Mouse (Mus musculus): ENCODE data around the gene Swap70. TPM values are rescaled to one million over a fixed set of nuclear protein-coding genes. Genes with fewer than 3 reads are reported as not detected.

The Swap70 gene
- polyA plus RNA-seq, 2 experiments, result 5.5 to 7.9 TPM

DNA sequence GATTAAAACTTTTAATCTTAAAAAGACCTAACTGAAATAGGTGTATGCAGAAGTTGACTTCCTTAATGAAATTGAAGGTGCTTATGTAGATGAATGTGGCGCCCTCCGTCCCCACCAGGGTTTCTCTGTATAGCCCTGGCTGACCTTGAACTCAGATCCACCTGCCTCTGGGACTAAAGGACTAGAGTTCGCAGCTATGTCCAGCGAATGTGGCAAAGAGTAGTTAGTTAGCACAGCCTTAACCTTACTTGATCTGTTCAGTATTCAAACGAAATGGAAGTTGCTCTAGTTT, 20.7 kb downstream of the Swap70 start:
- no peaks in the 10 kb centered on the region for H3K36me3 ChIP-seq (replicated peaks; ENCODE audit: control insufficient read depth, insufficient read depth, low read depth)
- no peak overlapping the region for H3K4me3 ChIP-seq (ENCODE audit: insufficient read depth in 1 of 2, low read depth in 2 of 2, low read length in 2 of 2)
- no peak for ATAC-seq (ENCODE audit: insufficient read depth)
- H3K9me3 ChIP-seq (ENCODE audit: control insufficient read depth, low read length), result no peaks in the 10 kb centered on the region
- WGBS (ENCODE audit: insufficient replicate concordance), result 77% methylated on average over 5 of the region's 5 CpGs
- no peak overlapping the region for H3K27ac ChIP-seq
- DNase-seq (ENCODE audit: low read depth in 3 of 3, low spot score in 3 of 3), result no peak
- no peak for TF ChIP-seq CTCF (IDR thresholded peaks at IDR 0.05; ENCODE audit: low read depth)
- TF ChIP-seq EP300 (IDR thresholded peaks at IDR 0.05; ENCODE audit: low read depth), result no peak
- H3K27me3 ChIP-seq (ENCODE audit: control insufficient read depth, insufficient read depth, low read length), result no peaks in the 10 kb centered on the region
- no peak overlapping the region for H3K9ac ChIP-seq (replicated peaks)
- H3K4me1 ChIP-seq (replicated peaks; ENCODE audit: control insufficient read depth in 2 of 2, insufficient read depth in 2 of 2, low read length in 1 of 2), result 0 out of 4 replicates have a peak, but pooled peaks cover 0 to 2% of the 10 kb centered on the region in 2 experiments
- no peak overlapping the region for H3K4me2 ChIP-seq (ENCODE audit: low read depth)

DNA sequence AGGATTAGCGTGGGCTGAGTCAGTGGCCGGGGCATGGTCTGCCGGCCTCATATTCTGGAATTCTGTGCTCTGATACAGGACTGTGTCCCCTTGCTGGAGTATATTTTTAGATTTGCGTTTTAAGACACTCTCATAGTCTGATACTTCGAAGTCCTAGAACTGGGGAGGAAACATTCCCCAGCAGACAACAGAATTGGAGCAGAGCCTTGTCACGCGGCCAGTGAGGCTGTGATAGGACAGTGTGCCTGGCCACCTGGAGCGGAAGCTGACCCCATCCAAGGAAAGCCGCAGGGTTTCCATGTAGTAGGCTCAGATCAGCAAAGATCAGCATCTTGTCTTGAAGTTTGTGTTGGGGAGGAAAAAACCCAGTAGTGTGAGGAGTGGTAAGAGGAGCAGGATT, 23.6 kb downstream of the Swap70 start:
- Histone ChIP-seq H3K9ac (replicated peaks) (no peak overlapping the region), H3K36me3 (replicated peaks; ENCODE audit: control insufficient read depth, insufficient read depth, low read depth) (no peaks in the 10 kb centered on the region), H3K27ac (no peak overlapping the region), H3K4me2 (ENCODE audit: low read depth) (no peak overlapping the region), H3K4me3 (ENCODE audit: insufficient read depth in 1 of 2, low read depth in 2 of 2, low read length in 2 of 2) (no peak overlapping the region), H3K27me3 (ENCODE audit: control insufficient read depth, insufficient read depth, low read length) (no peaks in the 10 kb centered on the region), H3K9me3 (ENCODE audit: control insufficient read depth, low read length) (no peaks in the 10 kb centered on the region), H3K4me1 (replicated peaks; ENCODE audit: control insufficient read depth in 2 of 2, insufficient read depth in 2 of 2, low read length in 1 of 2) (no peaks in the 10 kb centered on the region)
- TF ChIP-seq CTCF (IDR thresholded peaks at IDR 0.05; ENCODE audit: low read depth), result no peak
- TF ChIP-seq EP300 (IDR thresholded peaks at IDR 0.05; ENCODE audit: low read depth), result no peak
- 81% methylated on average over 9 of the region's 9 CpGs for WGBS (ENCODE audit: insufficient replicate concordance)
- DNase-seq (ENCODE audit: low read depth in 3 of 3, low spot score in 3 of 3), result no peak
- ATAC-seq (ENCODE audit: insufficient read depth), result no peak

DNA sequence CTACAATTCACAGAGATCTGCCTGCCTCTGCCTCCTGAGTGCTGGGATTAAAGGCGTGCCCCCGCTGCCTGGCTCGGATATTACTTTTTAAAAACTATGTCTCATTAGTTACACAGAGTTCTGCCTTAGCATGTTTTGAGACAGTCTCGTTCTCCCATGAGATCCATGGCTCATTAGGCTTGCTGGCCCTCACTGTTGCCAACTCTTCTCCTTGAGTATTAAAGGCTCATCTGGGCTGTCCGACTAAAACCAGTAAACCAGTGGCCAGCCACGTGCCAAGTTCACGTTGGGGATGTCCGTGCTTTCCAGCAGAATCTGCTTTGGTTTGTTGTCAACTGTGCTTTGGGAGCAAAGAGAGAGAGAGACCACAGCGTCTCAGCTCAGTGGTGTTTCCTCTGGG, 25.0 kb downstream of the Swap70 start:
- no peak overlapping the region for H3K4me2 ChIP-seq (ENCODE audit: low read depth)
- no peak overlapping the region for H3K4me3 ChIP-seq (ENCODE audit: insufficient read depth in 1 of 2, low read depth in 2 of 2, low read length in 2 of 2)
- H3K4me1 ChIP-seq (replicated peaks; ENCODE audit: control insufficient read depth in 2 of 2, insufficient read depth in 2 of 2, low read length in 1 of 2), result no peaks in the 10 kb centered on the region
- no peaks in the 10 kb centered on the region for H3K27me3 ChIP-seq (ENCODE audit: control insufficient read depth, insufficient read depth, low read length)
- H3K9ac ChIP-seq (replicated peaks), result no peak overlapping the region
- DNase-seq (ENCODE audit: low read depth in 3 of 3, low spot score in 3 of 3) (no peak), ATAC-seq (ENCODE audit: insufficient read depth) (no peak)
- no peak overlapping the region for H3K27ac ChIP-seq
- TF ChIP-seq CTCF (IDR thresholded peaks at IDR 0.05; ENCODE audit: low read depth) (no peak), EP300 (IDR thresholded peaks at IDR 0.05; ENCODE audit: low read depth) (no peak)
- WGBS (ENCODE audit: insufficient replicate concordance), result 70% methylated on average over 9 of the region's 9 CpGs
- no peaks in the 10 kb centered on the region for H3K36me3 ChIP-seq (replicated peaks; ENCODE audit: control insufficient read depth, insufficient read depth, low read depth)
- no peaks in the 10 kb centered on the region for H3K9me3 ChIP-seq (ENCODE audit: control insufficient read depth, low read length)

DNA sequence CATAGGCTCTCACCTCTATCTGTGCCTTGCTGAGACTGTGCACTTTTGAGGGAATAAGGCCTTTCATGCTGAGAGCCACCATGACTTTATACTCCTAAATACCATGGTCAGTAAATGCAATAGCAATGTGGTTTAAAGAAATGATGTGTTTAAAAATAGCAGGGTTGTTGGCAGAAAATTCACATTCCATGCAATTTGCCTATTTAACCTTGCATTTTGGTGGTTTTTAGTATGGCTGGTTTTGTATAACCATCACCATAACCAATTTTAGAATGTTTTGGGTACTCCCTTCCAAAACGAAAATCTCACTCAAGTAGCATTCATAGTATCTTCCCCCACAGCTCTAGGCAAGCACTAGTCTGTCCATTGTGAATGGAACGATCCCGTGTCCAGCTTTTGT, 26.3 kb downstream of the Swap70 start:
- Histone ChIP-seq H3K9ac (replicated peaks) (no peak overlapping the region), H3K27me3 (ENCODE audit: control insufficient read depth, insufficient read depth, low read length) (no peaks in the 10 kb centered on the region), H3K4me1 (replicated peaks; ENCODE audit: control insufficient read depth in 2 of 2, insufficient read depth in 2 of 2, low read length in 1 of 2) (no peaks in the 10 kb centered on the region), H3K36me3 (replicated peaks; ENCODE audit: control insufficient read depth, insufficient read depth, low read depth) (no peaks in the 10 kb centered on the region), H3K27ac (no peak overlapping the region), H3K4me2 (ENCODE audit: low read depth) (no peak overlapping the region), H3K4me3 (ENCODE audit: insufficient read depth in 1 of 2, low read depth in 2 of 2, low read length in 2 of 2) (no peak overlapping the region), H3K9me3 (ENCODE audit: control insufficient read depth, low read length) (no peaks in the 10 kb centered on the region)
- TF ChIP-seq EP300 (IDR thresholded peaks at IDR 0.05; ENCODE audit: low read depth) (no peak), CTCF (IDR thresholded peaks at IDR 0.05; ENCODE audit: low read depth) (no peak)
- no peak for DNase-seq (ENCODE audit: low read depth in 3 of 3, low spot score in 3 of 3)
- 76% methylated on average over 3 of the region's 3 CpGs for WGBS (ENCODE audit: insufficient replicate concordance)
- ATAC-seq (ENCODE audit: insufficient read depth), result no peak

DNA sequence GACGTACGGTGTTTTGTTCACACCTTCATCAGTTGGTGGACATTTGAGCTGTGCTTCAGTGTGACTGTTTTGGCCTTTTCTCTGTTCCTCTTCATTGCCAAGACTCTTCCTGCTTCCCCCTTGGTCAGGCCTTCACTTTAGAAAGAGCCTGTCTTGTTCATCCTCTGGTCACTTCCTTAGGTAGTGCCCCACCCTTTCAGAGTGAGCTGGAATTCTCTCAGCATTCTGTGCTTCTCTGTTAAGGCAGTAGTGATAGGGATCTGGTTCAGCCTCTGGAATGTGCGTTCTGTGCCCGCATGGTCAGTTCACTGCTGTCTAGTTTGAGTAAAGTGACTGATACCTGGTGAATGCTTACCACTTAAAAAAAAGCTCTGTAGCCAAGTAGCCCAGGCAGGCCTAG, 27.2 kb downstream of the Swap70 start:
- Histone ChIP-seq H3K4me1 (replicated peaks; ENCODE audit: control insufficient read depth in 2 of 2, insufficient read depth in 2 of 2, low read length in 1 of 2) (no peaks in the 10 kb centered on the region), H3K4me3 (ENCODE audit: insufficient read depth in 1 of 2, low read depth in 2 of 2, low read length in 2 of 2) (no peak overlapping the region), H3K36me3 (replicated peaks; ENCODE audit: control insufficient read depth, insufficient read depth, low read depth) (no peaks in the 10 kb centered on the region), H3K27ac (no peak overlapping the region), H3K9me3 (ENCODE audit: control insufficient read depth, low read length) (no peaks in the 10 kb centered on the region), H3K9ac (replicated peaks) (no peak overlapping the region), H3K27me3 (ENCODE audit: control insufficient read depth, insufficient read depth, low read length) (no peaks in the 10 kb centered on the region), H3K4me2 (ENCODE audit: low read depth) (no peak overlapping the region)
- ATAC-seq (ENCODE audit: insufficient read depth) (no peak), DNase-seq (ENCODE audit: low read depth in 3 of 3, low spot score in 3 of 3) (no peak)
- TF ChIP-seq CTCF (IDR thresholded peaks at IDR 0.05; ENCODE audit: low read depth), result no peak
- TF ChIP-seq EP300 (IDR thresholded peaks at IDR 0.05; ENCODE audit: low read depth), result no peak
- WGBS (ENCODE audit: insufficient replicate concordance), result 80% methylated on average over 4 of the region's 4 CpGs

DNA sequence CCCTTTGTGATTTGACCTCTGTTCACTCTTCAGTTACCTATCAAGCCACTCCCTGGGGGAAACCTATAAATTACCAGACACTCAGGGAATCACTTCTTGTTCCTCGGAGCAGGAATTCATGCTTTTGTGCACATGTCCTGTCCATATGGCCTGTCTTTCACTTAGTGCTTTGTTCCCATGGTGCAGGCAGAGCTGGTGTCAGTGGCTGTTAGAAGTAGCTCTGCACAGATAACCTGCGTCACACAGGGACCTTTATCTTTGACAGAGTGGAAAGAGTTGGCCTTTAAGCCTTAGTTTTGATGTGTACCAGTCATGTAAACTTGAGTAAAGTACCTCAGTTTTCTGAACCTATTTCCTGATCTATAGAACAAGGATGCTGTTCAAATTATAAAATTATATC, 32.4 kb downstream of the Swap70 start:
- H3K27ac ChIP-seq, result no peak overlapping the region
- 52% methylated on average over 2 of the region's 2 CpGs for WGBS (ENCODE audit: insufficient replicate concordance)
- ATAC-seq (ENCODE audit: insufficient read depth) (no peak), DNase-seq (ENCODE audit: low read depth in 3 of 3, low spot score in 3 of 3) (no peak)
- no peaks in the 10 kb centered on the region for H3K36me3 ChIP-seq (replicated peaks; ENCODE audit: control insufficient read depth, insufficient read depth, low read depth)
- H3K27me3 ChIP-seq (ENCODE audit: control insufficient read depth, insufficient read depth, low read length), result no peaks in the 10 kb centered on the region
- no peak overlapping the region for H3K4me3 ChIP-seq (ENCODE audit: insufficient read depth in 1 of 2, low read depth in 2 of 2, low read length in 2 of 2)
- peaks cover 0 to 6% of the 10 kb centered on the region in 2 experiments; a peak in 2 of 4 replicates for H3K4me1 ChIP-seq (replicated peaks; ENCODE audit: control insufficient read depth in 2 of 2, insufficient read depth in 2 of 2, low read length in 1 of 2)
- H3K4me2 ChIP-seq (ENCODE audit: low read depth), result no peak overlapping the region
- no peaks in the 10 kb centered on the region for H3K9me3 ChIP-seq (ENCODE audit: control insufficient read depth, low read length)
- no peak for TF ChIP-seq CTCF (IDR thresholded peaks at IDR 0.05; ENCODE audit: low read depth)
- no peak overlapping the region for H3K9ac ChIP-seq (replicated peaks)

Measured in liver, embryonic 14.5 days (tissue).